Mouse (Mus musculus) kidney, embryonic 16.5 days (tissue): Measurements from ENCODE around the gene Jmjd1c. TPM values are rescaled to one million over a fixed set of nuclear protein-coding genes. Genes with fewer than 3 reads are reported as not detected.

Experiments
- ATAC-seq: fragments of 200-750 bp; cut with Nextera tagmentation; 2 replicates; pipeline ENCODE4 v1.8.0; 2017; ENCODE audit warnings: moderate TSS enrichment; ENCODE audit not compliant: low FRiP score, low TSS enrichment
- H3K27ac ChIP-seq: fragments of 300-500 bp; sonication (generic); 2 replicates; pipeline ENCODE4 v1.5.1; 2014; ENCODE audit warnings: low read length
- H3K27me3 ChIP-seq: fragments of 300-500 bp; sonication (generic); 2 replicates; pipeline ENCODE4 v1.6.1; 2014; ENCODE audit warnings: low read length, control low read depth, mixed read lengths; ENCODE audit not compliant: insufficient read depth
- H3K36me3 ChIP-seq: fragments of 300-500 bp; sonication (generic); 2 replicates; pipeline ENCODE4 v1.6.1; 2014; ENCODE audit warnings: low read length, control low read depth, mixed read lengths; ENCODE audit not compliant: insufficient read depth
- H3K4me1 ChIP-seq: fragments of 300-500 bp; sonication (generic); 2 replicates; pipeline ENCODE4 v1.6.1; 2014; ENCODE audit warnings: low read length, control low read depth, mixed read lengths; ENCODE audit not compliant: insufficient read depth
- H3K4me2 ChIP-seq: fragments of 300-500 bp; sonication (generic); replicated peaks from 2 replicates; pipeline ENCODE4 v1.6.1; 2014; ENCODE audit warnings: low read depth, low read length
- H3K4me3 ChIP-seq: fragments of 300-500 bp; sonication (generic); 2 replicates; pipeline ENCODE4 v1.5.1; 2014; ENCODE audit warnings: mild to moderate bottlenecking, low read length
- H3K9ac ChIP-seq: fragments of 300-500 bp; sonication (generic); replicated peaks from 2 replicates; pipeline ENCODE4 v1.6.1; 2014; ENCODE audit warnings: low read length
- H3K9me3 ChIP-seq: fragments of 300-500 bp; sonication (generic); 2 replicates; pipeline ENCODE4 v1.6.1; 2016; ENCODE audit warnings: low read length, control low read depth
- WGBS: fragments of 180-500 bp; shearing (Covaris S2); extraction: QIAGEN DNeasy Blood & Tissue Kit; methylation state at CpG from one replicate; pipeline ENCODE4 v1.1.7; 2014; 5-methylcytosine and 5-hydroxymethylcytosine counted together
- polyA plus RNA-seq: library from polyadenylated mRNA; unstranded; fragments of >200 nt; fragmentation: Nextera tagmentation; extraction: Ambion mirVana; gene quantifications from 2 replicates; pipeline ENCODE4 v1.2.1, GENCODE M21; 2015

Jmjd1c gene
- polyA plus RNA-seq, 1 experiment from 2014 or later: 30.5 TPM

GRCm38 (mm10) chr10:67225528-67225927 is 129.6 kb downstream of the Jmjd1c start:
- ATAC-seq: no peak
- no peak overlapping the region for H3K4me3 ChIP-seq
- H3K27ac ChIP-seq: no peak overlapping the region
- 90% methylated on average over 6 of the region's 6 CpGs for WGBS
- H3K27me3 ChIP-seq: no peaks in the 10 kb centered on the region
- H3K4me2 ChIP-seq: no peak overlapping the region
- H3K4me1 ChIP-seq: no peaks in the 10 kb centered on the region
- H3K36me3 ChIP-seq: peaks cover 27% of the 10 kb centered on the region
- no peak overlapping the region for H3K9ac ChIP-seq
- no peaks in the 10 kb centered on the region for H3K9me3 ChIP-seq

- H3K4me3 ChIP-seq: no peak overlapping the region
- ATAC-seq: no peak
- no peak overlapping the region for H3K9ac ChIP-seq
- WGBS: 78% methylated on average over 7 of the region's 7 CpGs
- no peaks in the 10 kb centered on the region for H3K27me3 ChIP-seq
- H3K27ac ChIP-seq: no peak overlapping the region
- peaks cover 32% of the 10 kb centered on the region for H3K36me3 ChIP-seq
- no peaks in the 10 kb centered on the region for H3K9me3 ChIP-seq
- H3K4me1 ChIP-seq: no peaks in the 10 kb centered on the region
- no peak overlapping the region for H3K4me2 ChIP-seq
Observed at GRCm38 (mm10) chr10:67226109-67226508, 130.2 kb downstream of the Jmjd1c start.

DNA sequence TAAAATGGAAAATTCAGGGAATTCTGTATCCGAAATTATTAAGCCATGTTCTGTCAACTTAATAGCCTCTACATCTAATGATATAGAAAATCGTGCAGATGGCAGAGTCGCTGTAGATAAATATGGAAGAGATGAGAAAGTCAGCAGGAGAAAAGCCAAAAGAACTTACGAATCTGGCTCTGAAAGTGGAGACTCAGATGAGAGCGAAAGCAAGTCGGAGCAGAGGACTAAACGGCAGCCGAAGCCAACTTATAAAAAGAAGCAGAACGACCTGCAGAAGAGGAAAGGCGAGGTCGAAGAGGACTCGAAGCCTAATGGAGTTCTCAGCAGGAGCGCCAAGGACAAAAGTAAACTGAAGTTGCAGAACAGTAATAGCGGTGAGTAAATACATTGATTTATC is 130.6 kb downstream of the Jmjd1c start:
- Histone ChIP-seq H3K27ac (no peak overlapping the region), H3K9me3 (no peaks in the 10 kb centered on the region), H3K9ac (no peak overlapping the region), H3K36me3 (peaks cover 36% of the 10 kb centered on the region), H3K4me1 (no peaks in the 10 kb centered on the region), H3K27me3 (no peaks in the 10 kb centered on the region), H3K4me2 (no peak overlapping the region), H3K4me3 (no peak overlapping the region)
- 90% methylated on average over 14 of the region's 14 CpGs for WGBS
- no peak for ATAC-seq

GRCm38 (mm10) chr10:67230439-67230838 is 134.5 kb downstream of the Jmjd1c start:
- ATAC-seq: no peak
- 60% methylated on average over 6 of the region's 6 CpGs for WGBS
- no peaks in the 10 kb centered on the region for H3K27me3 ChIP-seq
- no peak overlapping the region for H3K27ac ChIP-seq
- no peaks in the 10 kb centered on the region for H3K4me1 ChIP-seq
- no peak overlapping the region for H3K4me2 ChIP-seq
- no peaks in the 10 kb centered on the region for H3K9me3 ChIP-seq
- no peak overlapping the region for H3K9ac ChIP-seq
- no peak overlapping the region for H3K4me3 ChIP-seq
- peaks cover 40% of the 10 kb centered on the region for H3K36me3 ChIP-seq

- Histone ChIP-seq H3K4me1 (peaks cover 4% of the 10 kb centered on the region; the same call in 1 of the 2 replicates), H3K4me3 (no peak overlapping the region), H3K27ac (no peak overlapping the region), H3K9ac (no peak overlapping the region), H3K27me3 (no peaks in the 10 kb centered on the region), H3K4me2 (no peak overlapping the region), H3K36me3 (peaks cover 54% of the 10 kb centered on the region), H3K9me3 (no peaks in the 10 kb centered on the region)
- no peak for ATAC-seq
- 92% methylated on average over 4 of the region's 4 CpGs for WGBS
Observed at GRCm38 (mm10) chr10:67247145-67247544, 151.2 kb downstream of the Jmjd1c start.

- H3K4me1 ChIP-seq: peaks cover 7% of the 10 kb centered on the region; the same call in 1 of the 2 replicates
- no peaks in the 10 kb centered on the region for H3K9me3 ChIP-seq
- peaks cover 52% of the 10 kb centered on the region for H3K36me3 ChIP-seq
- no peak for ATAC-seq
- no peak overlapping the region for H3K4me2 ChIP-seq
- H3K27me3 ChIP-seq: no peaks in the 10 kb centered on the region
- H3K4me3 ChIP-seq: no peak overlapping the region
- no peak overlapping the region for H3K9ac ChIP-seq
- no peak overlapping the region for H3K27ac ChIP-seq
- WGBS: 95% methylated on average over 2 of the region's 2 CpGs
Observed at GRCm38 (mm10) chr10:67249486-67249885, 153.6 kb downstream of the Jmjd1c start.

DNA sequence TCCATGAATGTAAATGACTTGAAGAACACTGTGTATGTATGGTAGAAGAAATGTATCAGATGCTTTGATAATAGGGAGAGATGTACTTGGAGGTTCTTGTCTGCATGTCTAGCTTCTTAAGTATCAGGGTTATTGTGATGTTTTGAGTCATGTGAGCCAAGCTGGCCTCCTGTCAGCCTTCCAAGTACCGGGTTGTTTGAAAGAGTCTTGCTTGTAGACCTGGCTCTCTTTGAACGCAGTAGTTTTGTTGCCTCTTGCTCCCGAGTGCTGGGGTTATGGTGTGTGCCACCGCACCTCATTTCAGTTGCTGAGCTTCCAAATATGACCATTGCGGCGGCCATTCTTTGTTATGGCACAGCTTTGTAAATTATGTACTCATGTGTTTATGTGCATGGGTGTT is 154.9 kb downstream of the Jmjd1c start:
- Histone ChIP-seq H3K4me3 (no peak overlapping the region), H3K36me3 (peaks cover 47% of the 10 kb centered on the region), H3K4me1 (peaks cover 7% of the 10 kb centered on the region; the same call in 1 of the 2 replicates), H3K9me3 (no peaks in the 10 kb centered on the region), H3K9ac (no peak overlapping the region), H3K4me2 (no peak overlapping the region), H3K27me3 (no peaks in the 10 kb centered on the region), H3K27ac (no peak overlapping the region)
- 89% methylated on average over 6 of the region's 6 CpGs for WGBS
- ATAC-seq: no peak

DNA sequence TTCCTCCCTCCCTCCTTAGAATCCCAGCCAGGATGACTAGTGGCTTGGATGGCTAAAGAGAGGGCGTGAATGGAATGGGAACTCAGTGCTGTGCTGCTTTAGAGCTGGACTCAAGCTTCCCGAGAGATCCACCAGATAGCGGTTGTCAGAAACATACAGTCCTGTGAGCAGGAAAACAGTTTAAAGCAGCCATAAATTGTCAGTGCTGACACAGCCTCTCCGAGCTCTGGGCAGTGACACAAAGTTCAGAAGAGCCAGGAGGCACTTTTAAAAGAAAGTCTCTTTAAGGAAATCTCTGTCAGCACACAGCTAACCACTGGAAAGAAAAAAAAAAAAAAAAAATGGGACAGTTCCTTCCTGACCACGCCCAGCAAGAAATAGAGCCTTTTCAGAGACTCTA is 156.4 kb downstream of the Jmjd1c start:
- Histone ChIP-seq H3K4me2 (no peak overlapping the region), H3K9me3 (no peaks in the 10 kb centered on the region), H3K9ac (no peak overlapping the region), H3K27me3 (no peaks in the 10 kb centered on the region), H3K36me3 (peaks cover 41% of the 10 kb centered on the region), H3K4me3 (no peak overlapping the region), H3K27ac (no peak overlapping the region), H3K4me1 (peaks cover 7% of the 10 kb centered on the region; the same call in 1 of the 2 replicates)
- 33% methylated on average over 5 of the region's 5 CpGs for WGBS
- ATAC-seq: no peak

- no peak overlapping the region for H3K4me2 ChIP-seq
- H3K4me1 ChIP-seq: peaks cover 7% of the 10 kb centered on the region; the same call in 1 of the 2 replicates
- H3K27me3 ChIP-seq: no peaks in the 10 kb centered on the region
- H3K27ac ChIP-seq: no peak overlapping the region
- no peak for ATAC-seq
- H3K9ac ChIP-seq: no peak overlapping the region
- 95% methylated on average over 1 of the region's 1 CpGs for WGBS
- H3K36me3 ChIP-seq: peaks cover 42% of the 10 kb centered on the region
- H3K4me3 ChIP-seq: no peak overlapping the region
- H3K9me3 ChIP-seq: no peaks in the 10 kb centered on the region
Observed at GRCm38 (mm10) chr10:67253115-67253514, 157.2 kb downstream of the Jmjd1c start.

- H3K4me2 ChIP-seq: no peak overlapping the region
- H3K9ac ChIP-seq: no peak overlapping the region
- peaks cover 19% of the 10 kb centered on the region for H3K36me3 ChIP-seq
- no peak for ATAC-seq
- peaks cover 4% of the 10 kb centered on the region for H3K9me3 ChIP-seq
- 46% methylated on average over 1 of the region's 1 CpGs for WGBS
- H3K27me3 ChIP-seq: no peaks in the 10 kb centered on the region
- H3K4me1 ChIP-seq: no peaks in the 10 kb centered on the region
- H3K27ac ChIP-seq: no peak overlapping the region
- no peak overlapping the region for H3K4me3 ChIP-seq
Observed at GRCm38 (mm10) chr10:67264852-67265251, 168.9 kb downstream of the Jmjd1c start.
